Mouse (Mus musculus) C2C12 (cell line): ENCODE data around the gene Pcbp2. TPM values are rescaled to one million over a fixed set of nuclear protein-coding genes. Genes with fewer than 3 reads are reported as not detected.

Experiments
- H3K27me3 ChIP-seq: one replicate; pipeline ENCODE4 v1.6.1; 2011; ENCODE audit not compliant: control insufficient read depth, insufficient read depth, insufficient read length
- H3K36me3 ChIP-seq: one replicate; pipeline ENCODE4 v1.6.1; 2011; ENCODE audit not compliant: control insufficient read depth, insufficient read depth
- H3K4me3 ChIP-seq: one replicate; pipeline ENCODE4 v1.5.1; 2011; ENCODE audit warnings: mild to moderate bottlenecking, control low read depth; ENCODE audit not compliant: poor library complexity, insufficient read depth, severe bottlenecking
- H3K79me2 ChIP-seq: one replicate; pipeline ENCODE4 v1.6.1; 2011; ENCODE audit not compliant: control insufficient read depth, insufficient read depth
- H3K79me3 ChIP-seq: one replicate; pipeline ENCODE4 v1.6.1; 2011; ENCODE audit warnings: low read depth, control low read depth
- H3ac ChIP-seq: one replicate; pipeline ENCODE3; 2011; ENCODE audit warnings: low read depth; ENCODE audit not compliant: control insufficient read depth, insufficient read length
- CEBPB ChIP-seq: IDR thresholded peaks from one replicate; pipeline ENCODE4 v1.6.1; 2011; ENCODE audit warnings: low read depth, mild to moderate bottlenecking, control low read depth, moderate library complexity
- CTCF ChIP-seq: IDR thresholded peaks from one replicate; pipeline ENCODE4 v1.5.1; 2011; ENCODE audit not compliant: control insufficient read depth, insufficient read depth, insufficient read length
- FOSL1 ChIP-seq: IDR thresholded peaks from one replicate; pipeline ENCODE4 v1.8.0; 2011; ENCODE audit warnings: mild to moderate bottlenecking, low read length; ENCODE audit not compliant: poor library complexity, insufficient read depth, severe bottlenecking
- MAX ChIP-seq: IDR thresholded peaks from one replicate; pipeline ENCODE4 v1.6.1; 2011; ENCODE audit warnings: mild to moderate bottlenecking, control low read depth
- MYOD1 ChIP-seq: IDR thresholded peaks from one replicate; pipeline ENCODE4 v1.6.1; 2011; ENCODE audit warnings: low read depth; ENCODE audit not compliant: control insufficient read depth, insufficient read length
- MYOG ChIP-seq: IDR thresholded peaks from one replicate; pipeline ENCODE4 v1.6.1; 2011; ENCODE audit not compliant: control insufficient read depth, insufficient read length; ENCODE audit errors: extremely low read depth
- USF1 ChIP-seq: IDR thresholded peaks from one replicate; pipeline ENCODE4 v1.6.1; 2011; ENCODE audit warnings: low read depth, mild to moderate bottlenecking, control low read depth, moderate library complexity
- polyA plus RNA-seq: library from polyadenylated mRNA; unstranded; fragments of >200 nt; fragmentation: generic; extraction: Trizol; gene quantifications from one replicate; pipeline ENCODE4 v1.2.1, GENCODE M21; 2012; ENCODE audit warnings: missing spikeins

Pcbp2 gene
- polyA plus RNA-seq, 1 experiment: 1,132 TPM

- Histone ChIP-seq H3K36me3 (peaks cover 41% of the 10 kb centered on the region), H3K4me3 (peak overlapping the region; percentile 68), H3ac (peak overlapping the region; percentile 73), H3K79me3 (peaks cover 36% of the 10 kb centered on the region), H3K27me3 (no peaks in the 10 kb centered on the region), H3K79me2 (peaks cover 57% of the 10 kb centered on the region)
- TF ChIP-seq FOSL1 (no peak), CTCF (no peak), CEBPB (no peak), MYOD1 (no peak), MAX (no peak), MYOG (no peak), USF1 (no peak)
These were observed 48.5 kb downstream of the Pcbp2 start for GRCm38 (mm10) chr15:102518859-102519201.

GRCm38 (mm10) chr15:102519211-102520141 lies 49.1 kb downstream of the Pcbp2 start:
- no peaks in the 10 kb centered on the region for H3K27me3 ChIP-seq
- peaks cover 48% of the 10 kb centered on the region for H3K36me3 ChIP-seq
- TF ChIP-seq MYOD1: no peak
- TF ChIP-seq CTCF: no peak
- TF ChIP-seq USF1: no peak
- TF ChIP-seq FOSL1: no peak
- no peak for TF ChIP-seq MAX
- TF ChIP-seq MYOG: no peak
- no peak for TF ChIP-seq CEBPB
- H3K79me2 ChIP-seq: peaks cover 55% of the 10 kb centered on the region
- peak overlapping the region; percentile 68 for H3K4me3 ChIP-seq
- peaks cover 36% of the 10 kb centered on the region for H3K79me3 ChIP-seq
- H3ac ChIP-seq: peak overlapping the region; percentile 79

DNA sequence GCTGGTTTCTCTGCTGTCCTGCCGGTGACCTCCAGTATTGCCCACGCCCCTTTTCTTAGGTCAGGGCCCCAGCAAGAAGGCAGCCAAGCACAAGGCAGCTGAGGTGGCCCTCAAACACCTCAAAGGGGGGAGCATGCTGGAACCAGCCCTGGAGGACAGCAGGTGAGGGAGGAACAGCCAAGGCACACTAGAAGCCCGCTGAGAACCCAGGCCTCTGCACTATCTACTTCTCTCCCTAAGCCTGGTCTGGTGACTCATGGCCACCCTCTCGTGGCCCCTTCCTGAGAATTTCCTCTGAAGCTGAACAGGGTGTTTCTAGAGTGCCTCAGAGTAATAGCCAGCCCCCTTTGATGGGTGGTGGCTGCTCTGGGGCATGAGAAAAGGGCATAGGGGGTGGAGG lies 50.1 kb downstream of the Pcbp2 start:
- no peak overlapping the region for H3ac ChIP-seq
- H3K79me3 ChIP-seq: peaks cover 29% of the 10 kb centered on the region
- no peaks in the 10 kb centered on the region for H3K27me3 ChIP-seq
- no peak overlapping the region for H3K4me3 ChIP-seq
- TF ChIP-seq CEBPB (no peak), MAX (no peak), MYOG (no peak), USF1 (no peak), FOSL1 (no peak)
- H3K79me2 ChIP-seq: peaks cover 45% of the 10 kb centered on the region
- H3K36me3 ChIP-seq: peaks cover 55% of the 10 kb centered on the region

DNA sequence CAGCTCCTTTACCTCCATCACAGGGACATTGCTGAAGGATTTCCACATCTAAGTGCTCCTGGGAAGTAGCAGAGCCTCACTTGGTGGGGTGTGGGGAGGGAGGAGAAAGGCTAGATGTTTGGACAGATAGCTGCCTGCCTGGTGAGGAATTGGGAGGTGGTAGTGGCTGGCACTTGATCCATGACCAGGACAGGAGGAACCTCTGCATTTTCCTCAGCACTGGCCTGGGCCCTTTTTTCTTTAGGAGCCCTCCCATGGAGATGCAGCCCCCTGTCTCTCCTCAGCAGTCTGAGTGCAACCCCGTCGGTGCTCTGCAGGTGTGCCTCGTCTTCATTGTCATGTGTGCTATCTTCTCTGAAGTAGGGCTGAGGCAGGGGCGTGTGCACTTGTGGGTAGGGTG lies 51.1 kb downstream of the Pcbp2 start:
- H3ac ChIP-seq: no peak overlapping the region
- H3K4me3 ChIP-seq: no peak overlapping the region
- no peaks in the 10 kb centered on the region for H3K27me3 ChIP-seq
- H3K79me2 ChIP-seq: peaks cover 35% of the 10 kb centered on the region
- H3K36me3 ChIP-seq: peaks cover 65% of the 10 kb centered on the region
- TF ChIP-seq MYOD1 (no peak), CEBPB (no peak), MAX (no peak), FOSL1 (no peak), CTCF (no peak), MYOG (no peak), USF1 (no peak)
- peaks cover 22% of the 10 kb centered on the region for H3K79me3 ChIP-seq

DNA sequence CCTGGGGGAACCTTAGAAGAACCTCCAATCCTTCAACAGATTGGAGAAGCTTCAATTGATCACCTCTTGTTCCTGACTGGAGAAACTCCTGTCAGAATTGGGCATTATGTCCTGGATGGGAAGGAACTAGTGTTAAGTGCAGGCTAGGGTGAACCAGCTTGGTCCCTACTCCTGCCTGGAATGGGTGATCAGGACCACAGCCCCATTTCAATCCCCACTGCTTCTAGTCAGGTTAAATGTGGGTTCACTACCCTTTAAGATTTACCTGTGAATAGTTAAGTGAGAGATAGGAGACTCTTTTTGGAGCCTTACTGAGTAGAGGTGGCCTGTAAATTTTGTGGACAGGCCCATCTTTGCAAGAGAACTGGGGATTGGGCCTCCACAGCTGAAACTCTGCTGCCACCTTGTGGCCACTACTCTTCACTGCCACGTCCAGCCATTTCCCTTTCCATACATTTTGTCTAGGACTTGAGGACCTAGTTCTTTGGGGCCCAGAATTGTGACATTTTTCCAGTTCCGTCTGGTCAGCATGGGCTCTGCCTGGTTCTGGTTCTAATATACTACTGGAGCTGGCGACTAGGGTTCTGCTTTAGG lies 54.6 kb downstream of the Pcbp2 start, which contains the start of gene Npff:
Gene Npff (minus strand): TSS at position 51 of the 594 bp plus-strand sequence.
- H3ac ChIP-seq: no peak within 1 kb of the TSS
- H3K27me3 ChIP-seq: no peaks in the 10 kb centered on the region
- H3K79me2 ChIP-seq: peaks cover 17% of the 10 kb centered on the region
- H3K36me3 ChIP-seq: peaks cover 91% of the 10 kb centered on the region
- TF ChIP-seq CTCF: peak; percentile 88
- TF ChIP-seq MYOD1: no peak
- TF ChIP-seq MAX: no peak
- no peak within 1 kb of the TSS for H3K4me3 ChIP-seq
- peaks cover 8% of the 10 kb centered on the region for H3K79me3 ChIP-seq
